In genomic region chr9:104123101-104123500, GRCm38 (mm10) we compare ENCODE assay signal across 17 mouse cellular contexts. TPM values are rescaled to one million over a fixed set of nuclear protein-coding genes. Genes with fewer than 3 reads are reported as not detected.
A peak's percentile ranks its signal among the peaks of the same experiment; 100 is the strongest.
DNase-seq lines count a peak whose midpoint lies in the region; ATAC-seq and TF ChIP-seq lines count a peak whose summit lies in the region.
"Had no signal": no experiment of that assay in that cellular context is flagged by ENCODE, and none has a peak within 500 bp of the region (broad histone marks: within the 10 kb centered on the region; RNA-seq: fewer than 3 reads in every experiment).

No protein-coding gene starts in this region.

- no peak for TF ChIP-seq CTCF in gastrocnemius, adult 2 months (IDR thresholded peaks at IDR 0.05)

- H3K9me3 ChIP-seq in kidney, embryonic 16.5 days (ENCODE audit: low read length), result no peaks in the 10 kb centered on the region
- H3K9me3 ChIP-seq in embryonic facial prominence, embryonic 10.5 days, result no peaks in the 10 kb centered on the region
- H3K9me3 ChIP-seq: forebrain, embryonic 12.5 days; heart, embryonic 15.5 days; megakaryocyte, embryonic 14.5 days had no signal

- H3K4me3 ChIP-seq in kidney, embryonic 16.5 days (ENCODE audit: low read length), result no peak overlapping the region
- H3K4me3 ChIP-seq in embryonic facial prominence, embryonic 10.5 days, result no peak overlapping the region
- H3K4me3 ChIP-seq in gastrocnemius, adult 2 months, result no peak overlapping the region
- H3K4me3 ChIP-seq: forebrain, embryonic 12.5 days; heart, embryonic 15.5 days; megakaryocyte, embryonic 14.5 days had no signal

- H3K27ac ChIP-seq in kidney, embryonic 16.5 days (ENCODE audit: low read length), result peak overlapping the region; percentile 75
- 0 out of 2 replicates have a peak overlapping the region, but pooled peaks have one; percentile 20 for H3K27ac ChIP-seq in embryonic facial prominence, embryonic 10.5 days (replicated peaks)
- no peak overlapping the region for H3K27ac ChIP-seq in gastrocnemius, adult 2 months
- H3K27ac ChIP-seq: forebrain, embryonic 12.5 days; heart, embryonic 15.5 days had no signal

- H3K4me1 ChIP-seq in kidney, embryonic 16.5 days (ENCODE audit: insufficient read depth, low read length), result peaks cover 20% of the 10 kb centered on the region
- H3K4me1 ChIP-seq in embryonic facial prominence, embryonic 10.5 days, result peaks cover 24% of the 10 kb centered on the region

- H3K27me3 ChIP-seq in kidney, embryonic 16.5 days (ENCODE audit: insufficient read depth, low read length), result no peaks in the 10 kb centered on the region
- H3K27me3 ChIP-seq in embryonic facial prominence, embryonic 10.5 days (replicated peaks; ENCODE audit: low read depth, poor library complexity, severe bottlenecking), result no peaks in the 10 kb centered on the region
- H3K27me3 ChIP-seq: forebrain, embryonic 12.5 days; heart, embryonic 15.5 days; megakaryocyte, embryonic 14.5 days had no signal

- no peak for DNase-seq in kidney, adult 18-20 months
- DNase-seq in ES-CJ7 (ENCODE audit: low read depth, low spot score), result peak; percentile 79
- DNase-seq in embryonic facial prominence, embryonic 10.5 days (ENCODE audit: low spot score), result no peak
- no peak for DNase-seq in gastrocnemius, adult 2 months
- DNase-seq in ovary, adult 18-20 months (ENCODE audit: low spot score), result no peak
- DNase-seq: cerebellum, adult 18-20 months; gastrocnemius, postnatal 14 days; lung, adult 18-20 months; thymus, adult 2 months had no signal

- H3K36me3 ChIP-seq in kidney, embryonic 16.5 days (ENCODE audit: insufficient read depth, low read length), result no peaks in the 10 kb centered on the region
- H3K36me3 ChIP-seq in embryonic facial prominence, embryonic 10.5 days (replicated peaks), result no peaks in the 10 kb centered on the region
- H3K36me3 ChIP-seq: forebrain, embryonic 12.5 days; heart, embryonic 15.5 days had no signal

- H3K9ac ChIP-seq in kidney, embryonic 16.5 days (replicated peaks; ENCODE audit: low read length), result no peak overlapping the region
- H3K9ac ChIP-seq: forebrain, embryonic 12.5 days; heart, embryonic 15.5 days had no signal

- H3K4me2 ChIP-seq in kidney, embryonic 16.5 days (replicated peaks; ENCODE audit: low read depth, low read length), result 0 out of 2 replicates have a peak overlapping the region, but pooled peaks have one; percentile 5
- H3K4me2 ChIP-seq: forebrain, embryonic 12.5 days; heart, embryonic 15.5 days had no signal

- WGBS in kidney, embryonic 16.5 days, result 34% methylated on average over 5 of the region's 5 CpGs
- WGBS in embryonic facial prominence, embryonic 10.5 days, result 63% methylated on average over 5 of the region's 5 CpGs

- intact Hi-C loops in gastrocnemius, adult 2 months (cut with DNase I), result loop anchor here (10.0 kb wide), 1 partner anchor 1798 kb away; no protein-coding TSS in a partner anchor

- peak; percentile 46 for ATAC-seq in kidney, embryonic 16.5 days (ENCODE audit: low FRiP score, low TSS enrichment)
- ATAC-seq in megakaryocyte progenitor cell, adult 5-6 weeks (replicated peaks; ENCODE audit: poor library complexity), result peak; percentile 76
- ATAC-seq: activated CD4-positive, CD25-positive, alpha-beta regulatory T cell, adult 4 months; inflammation-experienced regulatory T-cells, adult 6 months had no signal

RNA-seq across cellular contexts. Expression of gene Ackr4, which starts 3.6 kb away (rescaled TPM):
- 1.9 and 2.0 TPM in 2 replicates for polyA plus RNA-seq in kidney, embryonic 16.5 days (2015; fragmentation: Nextera tagmentation; extraction: Ambion mirVana)
- 0.19 and 0.41 TPM in 2 replicates for polyA plus RNA-seq in embryonic facial prominence, embryonic 10.5 days (2016; fragmentation: Nextera tagmentation; extraction: Ambion mirVana)
- total RNA-seq in megakaryocyte progenitor cell, adult 5-6 weeks (2015), result not detected in 2 replicates
- not detected in 2 replicates for total RNA-seq in megakaryocyte progenitor cell, adult 5-6 weeks (2017)
- under 1 TPM; 0.61 to 0.71 TPM for total RNA-seq in gastrocnemius, adult 2 months (2021)
- total RNA-seq: monocyte, adult 5-6 weeks had no signal

RNA-seq across cellular contexts. Expression of gene Acad11, which starts 59.9 kb away (rescaled TPM):
- 15.7 and 19.0 TPM in 2 replicates for polyA plus RNA-seq in kidney, embryonic 16.5 days (2015; fragmentation: Nextera tagmentation; extraction: Ambion mirVana)
- polyA plus RNA-seq in embryonic facial prominence, embryonic 10.5 days (2016; fragmentation: Nextera tagmentation; extraction: Ambion mirVana), result 9.7 and 10.2 TPM in 2 replicates
- total RNA-seq in megakaryocyte progenitor cell, adult 5-6 weeks (2015), result 15.0 and 16.0 TPM in 2 replicates
- total RNA-seq in megakaryocyte progenitor cell, adult 5-6 weeks (2017), result 17.3 and 18.1 TPM in 2 replicates
- total RNA-seq in gastrocnemius, adult 2 months (2021), result 10 to 100 TPM; 38.3 to 53.7 TPM
